Mouse (Mus musculus): ENCODE data around the gene Sf3b1. TPM values are rescaled to one million over a fixed set of nuclear protein-coding genes. Genes with fewer than 3 reads are reported as not detected.
"Not testable (repeated sequence)": the region's sequence is repeated elsewhere in the genome, so short reads cannot be mapped to it uniquely, and the experiment has no call there.

The Sf3b1 gene
- total and polyA plus RNA-seq, 2 experiments from 2014 or later: 308 to 311 TPM

DNA sequence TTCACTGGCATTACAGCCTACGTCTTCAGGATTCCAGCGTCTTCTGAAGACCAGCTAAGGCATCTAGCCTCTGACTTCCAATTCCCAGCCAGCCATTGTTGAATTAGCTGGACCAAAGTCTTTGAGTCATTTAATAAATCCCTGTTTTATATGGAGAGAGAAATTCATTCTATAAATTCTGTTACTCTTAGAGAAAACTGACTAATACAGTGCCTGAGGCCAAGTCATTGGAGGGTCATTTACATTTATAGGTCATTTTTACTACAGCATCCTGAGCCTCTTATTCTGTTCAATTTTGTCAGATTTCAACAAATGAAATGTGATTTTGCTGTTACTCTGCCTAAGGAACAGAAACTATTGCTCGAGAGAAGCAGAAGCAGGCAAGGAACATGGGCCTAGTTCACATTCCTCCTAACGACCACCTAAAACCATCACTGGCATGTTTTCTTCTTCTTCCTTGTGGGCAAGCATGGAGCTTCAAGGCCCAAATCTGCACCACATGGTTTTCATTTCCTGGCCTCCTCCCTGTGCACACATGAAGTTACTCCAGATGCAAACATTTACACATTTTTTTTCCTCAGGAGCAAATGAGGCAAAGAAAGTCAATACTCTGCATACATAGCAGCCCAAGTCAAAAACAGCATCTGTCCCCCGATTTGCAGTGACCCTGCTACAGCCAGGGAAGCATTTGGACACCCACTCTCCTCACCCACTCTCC is 55.4 kb downstream of the Sf3b1 start:
- Histone ChIP-seq H3K4me1 (ENCODE audit: insufficient read depth) (no peaks in the 10 kb centered on the region), H3K27ac (ENCODE audit: low read depth, low read length) (no peak overlapping the region), H3K9me3 (ENCODE audit: low read length) (no peaks in the 10 kb centered on the region), H3K4me2 (ENCODE audit: low read depth) (no peak overlapping the region), H3K4me3 (ENCODE audit: low read depth, low read length) (no peak overlapping the region), H3K9ac (no peak overlapping the region), H3K36me3 (ENCODE audit: insufficient read depth) (no peaks in the 10 kb centered on the region), H3K27me3 (ENCODE audit: insufficient read depth, low read length) (no peaks in the 10 kb centered on the region)
- 90% methylated on average over 5 of the region's 5 CpGs for WGBS
- TF ChIP-seq CTCF (IDR thresholded peaks at IDR 0.05; ENCODE audit: low read depth): no peak
- ATAC-seq: no peak
- no peak for DNase-seq

DNA sequence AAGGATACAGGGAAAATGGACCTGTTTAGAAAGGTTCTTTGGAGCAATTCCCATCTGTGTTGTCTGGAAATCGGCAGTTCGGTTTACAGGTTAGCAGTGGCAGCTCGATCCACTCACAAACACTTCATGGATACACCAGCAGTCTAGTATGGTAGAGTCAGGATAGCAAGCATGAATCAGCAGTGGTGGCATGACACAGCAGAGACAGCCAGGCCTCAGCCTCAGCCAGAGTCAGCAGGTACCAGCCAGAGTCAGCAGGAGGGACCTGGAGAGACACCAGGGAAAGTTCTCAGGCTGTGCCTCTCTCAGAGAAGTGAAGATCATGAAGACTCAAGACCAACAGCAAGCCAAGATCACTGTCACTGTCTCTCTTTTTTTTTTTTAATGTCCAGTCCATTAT is 60.4 kb downstream of the Sf3b1 start:
- no peak for ATAC-seq
- Histone ChIP-seq H3K9ac (no peak overlapping the region), H3K4me2 (ENCODE audit: low read depth) (no peak overlapping the region)

GRCm38 (mm10) chr1:54965159-54965995 is 61.9 kb downstream of the Sf3b1 start:
- no peak for DNase-seq
- Histone ChIP-seq H3K27ac (ENCODE audit: low read depth, low read length) (no peak overlapping the region), H3K27me3 (ENCODE audit: insufficient read depth, low read length) (no peaks in the 10 kb centered on the region), H3K4me3 (ENCODE audit: low read depth, low read length) (no peak overlapping the region), H3K4me2 (ENCODE audit: low read depth) (no peak overlapping the region), H3K4me1 (ENCODE audit: insufficient read depth) (no peaks in the 10 kb centered on the region), H3K9me3 (ENCODE audit: low read length) (no peaks in the 10 kb centered on the region), H3K9ac (no peak overlapping the region), H3K36me3 (ENCODE audit: insufficient read depth) (no peaks in the 10 kb centered on the region)
- ATAC-seq: no peak
- 72% methylated on average over 11 of the region's 11 CpGs for WGBS
- TF ChIP-seq CTCF (IDR thresholded peaks at IDR 0.05; ENCODE audit: low read depth): no peak

More for the DNA sequence above, 60.4 kb downstream of the Sf3b1 start:
- 89% methylated on average over 3 of the region's 3 CpGs for WGBS
- H3K27ac ChIP-seq (ENCODE audit: low read depth, low read length): no peak overlapping the region
- no peak overlapping the region for H3K4me3 ChIP-seq (ENCODE audit: low read depth, low read length)
- TF ChIP-seq CTCF (IDR thresholded peaks at IDR 0.05; ENCODE audit: low read depth): no peak
- no peaks in the 10 kb centered on the region for H3K36me3 ChIP-seq (ENCODE audit: insufficient read depth)
- no peak for DNase-seq
- H3K27me3 ChIP-seq (ENCODE audit: insufficient read depth, low read length): no peaks in the 10 kb centered on the region
- H3K4me1 ChIP-seq (ENCODE audit: insufficient read depth): no peaks in the 10 kb centered on the region
- no peaks in the 10 kb centered on the region for H3K9me3 ChIP-seq (ENCODE audit: low read length)

DNA sequence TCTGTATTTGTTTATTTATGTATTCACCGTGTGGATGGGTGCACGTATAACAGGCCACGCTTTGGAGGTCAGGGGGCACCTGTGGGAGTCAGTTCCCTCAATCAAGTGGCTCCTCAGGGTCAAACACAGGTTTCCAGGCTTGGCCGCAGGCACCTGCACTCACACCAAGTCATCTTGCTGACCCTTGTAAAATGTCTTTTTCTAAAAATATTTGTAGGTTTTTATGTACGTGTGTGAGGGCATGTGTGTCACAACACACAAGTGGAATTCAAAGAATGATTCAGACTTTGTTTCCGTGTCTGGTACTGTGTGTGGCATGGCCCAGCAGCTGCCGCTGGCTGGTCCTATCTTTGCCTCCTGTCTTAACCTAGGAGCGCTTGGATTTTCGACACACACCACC is 65.6 kb downstream of the Sf3b1 start:
- 89% methylated on average over 9 of the region's 9 CpGs for WGBS
- Histone ChIP-seq H3K36me3 (ENCODE audit: insufficient read depth) (no peaks in the 10 kb centered on the region), H3K27me3 (ENCODE audit: insufficient read depth, low read length) (no peaks in the 10 kb centered on the region), H3K9me3 (ENCODE audit: low read length) (no peaks in the 10 kb centered on the region), H3K27ac (ENCODE audit: low read depth, low read length) (no peak overlapping the region), H3K4me1 (ENCODE audit: insufficient read depth) (no peaks in the 10 kb centered on the region), H3K4me3 (ENCODE audit: low read depth, low read length) (no peak overlapping the region), H3K9ac (no peak overlapping the region), H3K4me2 (ENCODE audit: low read depth) (no peak overlapping the region)
- no peak for TF ChIP-seq CTCF (IDR thresholded peaks at IDR 0.05; ENCODE audit: low read depth)
- DNase-seq (no peak), ATAC-seq (no peak)

DNA sequence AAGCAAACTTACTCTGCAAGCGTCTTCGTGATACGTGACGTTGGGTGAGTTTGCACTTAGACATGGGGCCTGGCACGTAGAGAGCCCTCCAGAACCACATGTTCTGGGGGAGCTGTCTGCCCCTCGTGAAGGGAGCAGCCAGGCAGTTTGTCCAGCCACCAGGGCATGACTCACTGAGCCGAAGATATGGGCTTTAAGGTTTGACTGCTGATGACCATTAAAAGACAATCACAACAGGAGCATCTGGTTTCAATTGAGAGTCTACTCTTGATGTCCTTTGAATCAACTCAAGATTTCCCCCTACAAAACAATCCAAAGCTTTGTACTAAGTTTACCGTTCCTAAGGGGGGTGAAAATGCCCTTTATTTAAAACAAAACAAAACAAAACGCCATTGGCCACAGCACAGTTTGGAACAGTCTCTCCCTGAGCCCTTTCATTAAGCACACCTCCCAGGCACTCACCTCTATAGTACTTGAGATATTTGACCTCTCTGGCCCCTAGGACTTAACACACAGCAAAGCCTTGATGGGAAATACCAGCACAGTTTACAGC is 66.6 kb downstream of the Sf3b1 start:
- ATAC-seq (no peak), DNase-seq (no peak)
- whole genome bisulfite sequencing: 75% methylated on average over 9 of the region's 9 CpGs
- no peak overlapping the region for H3K4me3 ChIP-seq (ENCODE audit: low read depth, low read length)
- H3K4me1 ChIP-seq (ENCODE audit: insufficient read depth): no peaks in the 10 kb centered on the region
- H3K9ac ChIP-seq: no peak overlapping the region
- TF ChIP-seq CTCF (IDR thresholded peaks at IDR 0.05; ENCODE audit: low read depth): no peak
- H3K27ac ChIP-seq (ENCODE audit: low read depth, low read length): no peak overlapping the region
- H3K27me3 ChIP-seq (ENCODE audit: insufficient read depth, low read length): no peaks in the 10 kb centered on the region
- H3K9me3 ChIP-seq (ENCODE audit: low read length): no peaks in the 10 kb centered on the region
- H3K36me3 ChIP-seq (ENCODE audit: insufficient read depth): no peaks in the 10 kb centered on the region
- no peak overlapping the region for H3K4me2 ChIP-seq (ENCODE audit: low read depth)

DNA sequence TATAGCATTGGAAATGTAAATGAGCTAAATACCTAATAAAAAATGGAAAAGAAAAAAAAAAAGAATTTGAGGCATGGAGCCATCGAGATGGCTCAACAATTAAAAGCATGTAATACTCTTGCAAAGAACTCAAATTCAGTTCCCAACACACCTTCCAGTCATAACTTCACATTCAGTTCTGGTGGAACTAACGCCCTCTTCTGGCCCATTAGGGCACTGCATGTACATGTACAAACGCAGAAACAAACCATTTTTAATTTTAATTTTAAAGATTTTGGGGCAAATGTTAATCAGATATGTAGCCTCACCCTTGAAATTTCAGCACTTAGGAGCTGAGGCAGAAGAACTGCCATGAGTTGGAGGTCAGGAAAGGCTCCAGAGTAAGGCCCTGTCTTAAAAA is 68.8 kb downstream of the Sf3b1 start:
- peak; percentile 12; the same call in 1 of the 2 replicates for TF ChIP-seq CTCF (IDR thresholded peaks at IDR 0.05; ENCODE audit: low read depth)
- H3K4me3 ChIP-seq (ENCODE audit: low read depth, low read length): no peak overlapping the region
- no peaks in the 10 kb centered on the region for H3K36me3 ChIP-seq (ENCODE audit: insufficient read depth)
- no peak overlapping the region for H3K9ac ChIP-seq
- ATAC-seq (no peak), DNase-seq (no peak)
- WGBS: 72% methylated on average over 3 of the region's 3 CpGs
- no peaks in the 10 kb centered on the region for H3K4me1 ChIP-seq (ENCODE audit: insufficient read depth)
- no peak overlapping the region for H3K27ac ChIP-seq (ENCODE audit: low read depth, low read length)
- H3K9me3 ChIP-seq (ENCODE audit: low read length): no peaks in the 10 kb centered on the region
- no peaks in the 10 kb centered on the region for H3K27me3 ChIP-seq (ENCODE audit: insufficient read depth, low read length)
- no peak overlapping the region for H3K4me2 ChIP-seq (ENCODE audit: low read depth)

DNA sequence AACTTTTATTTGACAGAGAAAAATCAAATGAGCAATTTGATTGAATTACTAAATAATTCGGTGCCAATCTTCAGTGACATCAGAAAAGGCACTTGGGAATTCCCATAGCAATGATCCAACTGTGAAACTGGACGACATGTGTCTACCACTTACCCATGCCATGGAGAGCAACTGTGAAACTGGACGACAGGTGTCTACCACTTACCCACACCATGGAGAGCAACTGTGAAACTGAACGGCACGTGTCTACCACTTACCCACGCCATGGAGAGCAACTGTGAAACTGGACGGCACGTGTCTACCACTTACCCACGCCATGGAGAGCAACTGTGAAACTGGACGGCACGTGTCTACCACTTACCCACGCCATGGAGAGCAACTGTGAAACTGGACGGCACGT is 70.3 kb downstream of the Sf3b1 start:
- not testable (repeated sequence) for H3K27ac ChIP-seq (ENCODE audit: low read depth, low read length); H3K4me3 ChIP-seq (ENCODE audit: low read depth, low read length); H3K4me1 ChIP-seq (ENCODE audit: insufficient read depth); H3K4me2 ChIP-seq (ENCODE audit: low read depth); DNase-seq; H3K9me3 ChIP-seq (ENCODE audit: low read length); ATAC-seq; H3K27me3 ChIP-seq (ENCODE audit: insufficient read depth, low read length); H3K9ac ChIP-seq; H3K36me3 ChIP-seq (ENCODE audit: insufficient read depth)
- 91% methylated on average over 10 of the region's 14 CpGs for WGBS
